Mouse (Mus musculus) limb, embryonic 13.5 days (tissue): ENCODE measurements at regions not wholly inside any gene's neighbourhood (a gene's known extent, or its start where the extent isn't known, plus 50 kb on each side); places are given as distances from the start of the nearest gene placed in this dataset.

ENCODE experiments used
- ATAC-seq: fragments of 200-750 bp; cut with Nextera tagmentation; 2 replicates; pipeline ENCODE4 v1.8.0; 2017; ENCODE audit warnings: low read depth, moderate number of reproducible peaks, moderate TSS enrichment; ENCODE audit not compliant: low FRiP score
- H3K27ac ChIP-seq: fragments of 300-500 bp; sonication (generic); 2 replicates; pipeline ENCODE4 v1.5.1; 2015; ENCODE audit warnings: inconsistent platforms, mild to moderate bottlenecking, moderate library complexity
- H3K27me3 ChIP-seq: fragments of 300-500 bp; sonication (generic); 2 replicates; pipeline ENCODE4 v1.6.1; 2015; ENCODE audit warnings: mild to moderate bottlenecking, inconsistent platforms
- H3K36me3 ChIP-seq: fragments of 300-500 bp; sonication (generic); 2 replicates; pipeline ENCODE4 v1.6.1; 2015; ENCODE audit warnings: inconsistent platforms, mild to moderate bottlenecking, moderate library complexity
- H3K4me1 ChIP-seq: fragments of 300-500 bp; sonication (generic); 2 replicates; pipeline ENCODE4 v1.6.1; 2015; ENCODE audit warnings: inconsistent platforms
- H3K4me2 ChIP-seq: fragments of 300-500 bp; sonication (generic); replicated peaks from 2 replicates; pipeline ENCODE4 v1.6.1; 2015; ENCODE audit warnings: inconsistent platforms, mild to moderate bottlenecking, moderate library complexity
- H3K4me3 ChIP-seq: fragments of 300-500 bp; sonication (generic); 2 replicates; pipeline ENCODE4 v1.5.1; 2015; ENCODE audit warnings: moderate library complexity, mild to moderate bottlenecking, inconsistent platforms
- H3K9ac ChIP-seq: fragments of 300-500 bp; sonication (generic); 2 replicates; pipeline ENCODE4 v1.6.1; 2015; ENCODE audit warnings: mild to moderate bottlenecking, inconsistent platforms
- H3K9me3 ChIP-seq: fragments of 300-500 bp; sonication (generic); 2 replicates; pipeline ENCODE4 v1.6.1; 2016; ENCODE audit warnings: inconsistent platforms
- WGBS: fragments of 180-500 bp; shearing (Covaris S2); methylation state at CpG from one replicate; pipeline ENCODE4 v1.1.7; 2015; 5-methylcytosine and 5-hydroxymethylcytosine counted together

DNA sequence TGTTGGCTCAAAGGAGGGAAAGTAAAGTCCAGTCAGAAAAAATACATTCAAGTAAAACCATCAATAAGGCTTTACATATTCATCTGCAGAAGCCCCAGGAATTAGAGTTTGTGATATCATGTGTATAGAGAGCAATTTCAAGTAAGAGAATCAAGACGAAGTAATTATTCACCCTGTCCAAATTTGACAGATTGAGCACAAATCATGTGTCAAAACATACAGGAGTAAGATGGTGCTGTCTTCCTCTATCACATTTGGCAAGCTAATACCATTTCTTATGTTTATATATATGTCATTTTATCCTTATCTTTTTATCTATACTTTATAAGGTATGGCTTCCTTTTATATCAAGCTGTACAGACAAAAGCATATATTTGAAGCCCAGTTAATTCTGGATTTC, 825.2 kb downstream of the Galc start:
- no peaks in the 10 kb centered on the region for H3K9me3 ChIP-seq
- H3K4me1 ChIP-seq: no peaks in the 10 kb centered on the region
- WGBS: 74% methylated on average over 1 of the region's 1 CpGs
- H3K9ac ChIP-seq: no peak overlapping the region
- ATAC-seq: no peak
- H3K27ac ChIP-seq: no peak overlapping the region
- no peaks in the 10 kb centered on the region for H3K36me3 ChIP-seq
- no peak overlapping the region for H3K4me3 ChIP-seq
- H3K27me3 ChIP-seq: no peaks in the 10 kb centered on the region
- no peak overlapping the region for H3K4me2 ChIP-seq

DNA sequence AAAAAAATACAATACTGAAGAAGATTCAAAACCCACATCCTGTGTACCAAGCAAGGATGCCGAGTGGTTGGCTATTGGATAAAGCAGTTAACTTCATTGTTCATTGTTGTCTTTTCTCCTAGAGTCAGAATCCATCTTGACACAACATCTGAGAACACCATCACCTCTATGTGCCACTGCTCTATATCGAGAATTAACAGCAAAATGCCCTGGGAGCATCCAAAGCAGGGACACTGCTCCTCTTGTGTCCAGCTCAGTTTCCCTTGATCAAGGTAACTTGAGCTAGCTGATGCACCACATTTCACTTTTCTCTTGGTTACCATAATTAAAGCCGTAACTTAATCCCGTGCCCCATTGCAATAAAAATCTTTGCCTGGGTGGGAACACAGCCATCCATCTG, 826.6 kb downstream of the Galc start:
- H3K4me3 ChIP-seq: no peak overlapping the region
- H3K36me3 ChIP-seq: no peaks in the 10 kb centered on the region
- no peaks in the 10 kb centered on the region for H3K4me1 ChIP-seq
- no peaks in the 10 kb centered on the region for H3K9me3 ChIP-seq
- no peaks in the 10 kb centered on the region for H3K27me3 ChIP-seq
- no peak for ATAC-seq
- H3K9ac ChIP-seq: no peak overlapping the region
- no peak overlapping the region for H3K4me2 ChIP-seq
- H3K27ac ChIP-seq: no peak overlapping the region
- WGBS: 71% methylated on average over 4 of the region's 4 CpGs

DNA sequence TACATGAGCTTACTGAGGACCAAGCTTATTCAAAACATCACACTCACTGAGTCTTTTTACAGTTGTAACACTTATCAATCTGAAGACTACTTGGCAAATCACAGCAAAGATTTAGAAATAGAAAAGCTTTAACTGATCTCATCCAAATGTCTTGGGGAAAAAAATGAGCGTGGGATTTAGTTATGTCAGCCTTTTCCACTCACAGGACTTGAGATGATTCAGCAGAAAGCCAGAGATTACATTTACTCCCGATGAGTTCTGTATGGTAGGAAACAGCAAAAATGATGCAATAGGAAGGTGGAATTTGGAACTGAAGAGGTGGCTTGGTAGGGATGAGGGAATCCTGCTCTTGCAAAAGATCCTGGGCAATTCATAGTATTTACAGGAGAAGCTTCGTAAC, 831.0 kb downstream of the Galc start:
- H3K9ac ChIP-seq: no peak overlapping the region
- no peaks in the 10 kb centered on the region for H3K4me1 ChIP-seq
- 94% methylated on average over 3 of the region's 3 CpGs for WGBS
- no peak for ATAC-seq
- no peaks in the 10 kb centered on the region for H3K27me3 ChIP-seq
- H3K27ac ChIP-seq: no peak overlapping the region
- H3K4me2 ChIP-seq: no peak overlapping the region
- no peak overlapping the region for H3K4me3 ChIP-seq
- no peaks in the 10 kb centered on the region for H3K9me3 ChIP-seq
- H3K36me3 ChIP-seq: no peaks in the 10 kb centered on the region

DNA sequence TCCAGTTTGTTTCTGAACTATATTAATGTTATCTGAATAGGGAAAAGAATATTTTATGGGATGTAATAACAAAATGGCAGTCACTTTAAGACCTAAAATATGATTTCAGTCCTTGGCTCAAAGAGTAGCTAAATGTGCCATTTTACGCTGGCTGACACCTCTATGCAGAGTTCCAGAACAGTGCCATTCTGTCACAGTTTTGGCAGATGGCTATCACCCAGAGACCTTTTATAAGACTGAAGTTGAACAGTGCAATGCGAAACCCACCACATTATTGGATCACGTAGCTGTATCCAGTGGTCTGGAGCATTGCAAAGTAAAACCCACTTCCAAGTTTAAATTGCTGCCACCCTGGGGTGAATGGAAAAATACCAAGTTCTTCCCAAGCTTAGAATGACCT, 834.5 kb downstream of the Galc start:
- H3K27me3 ChIP-seq: no peaks in the 10 kb centered on the region
- ATAC-seq: no peak
- no peak overlapping the region for H3K27ac ChIP-seq
- H3K4me2 ChIP-seq: no peak overlapping the region
- H3K36me3 ChIP-seq: no peaks in the 10 kb centered on the region
- no peaks in the 10 kb centered on the region for H3K9me3 ChIP-seq
- no peak overlapping the region for H3K4me3 ChIP-seq
- H3K4me1 ChIP-seq: no peaks in the 10 kb centered on the region
- WGBS: 73% methylated on average over 3 of the region's 3 CpGs
- H3K9ac ChIP-seq: no peak overlapping the region

DNA sequence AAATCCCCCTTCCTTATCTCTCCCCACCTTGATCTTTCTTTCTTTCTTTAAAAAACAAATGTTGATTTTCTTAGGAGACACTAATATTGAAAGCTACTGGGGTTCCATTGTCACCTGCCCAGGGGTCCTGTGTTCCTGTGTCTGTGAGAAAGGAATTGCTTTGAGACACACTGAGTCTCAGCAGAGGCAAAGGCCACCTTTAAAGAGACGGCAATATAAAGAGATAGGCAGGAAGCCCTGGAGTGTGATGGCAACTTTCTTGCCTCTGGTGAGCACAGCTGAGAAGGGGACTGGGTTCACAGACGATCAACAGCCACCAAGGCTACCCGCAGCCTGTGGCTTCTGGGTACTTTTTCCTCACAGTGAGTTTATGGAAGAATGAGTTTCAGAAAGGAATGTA, 855.8 kb downstream of the Galc start:
- WGBS: 12% methylated on average over 3 of the region's 3 CpGs
- Histone ChIP-seq H3K27me3 (no peaks in the 10 kb centered on the region), H3K4me2 (no peak overlapping the region), H3K4me3 (no peak overlapping the region), H3K4me1 (no peaks in the 10 kb centered on the region), H3K27ac (no peak overlapping the region), H3K9ac (no peak overlapping the region), H3K9me3 (no peaks in the 10 kb centered on the region), H3K36me3 (no peaks in the 10 kb centered on the region)
- ATAC-seq: no peak

DNA sequence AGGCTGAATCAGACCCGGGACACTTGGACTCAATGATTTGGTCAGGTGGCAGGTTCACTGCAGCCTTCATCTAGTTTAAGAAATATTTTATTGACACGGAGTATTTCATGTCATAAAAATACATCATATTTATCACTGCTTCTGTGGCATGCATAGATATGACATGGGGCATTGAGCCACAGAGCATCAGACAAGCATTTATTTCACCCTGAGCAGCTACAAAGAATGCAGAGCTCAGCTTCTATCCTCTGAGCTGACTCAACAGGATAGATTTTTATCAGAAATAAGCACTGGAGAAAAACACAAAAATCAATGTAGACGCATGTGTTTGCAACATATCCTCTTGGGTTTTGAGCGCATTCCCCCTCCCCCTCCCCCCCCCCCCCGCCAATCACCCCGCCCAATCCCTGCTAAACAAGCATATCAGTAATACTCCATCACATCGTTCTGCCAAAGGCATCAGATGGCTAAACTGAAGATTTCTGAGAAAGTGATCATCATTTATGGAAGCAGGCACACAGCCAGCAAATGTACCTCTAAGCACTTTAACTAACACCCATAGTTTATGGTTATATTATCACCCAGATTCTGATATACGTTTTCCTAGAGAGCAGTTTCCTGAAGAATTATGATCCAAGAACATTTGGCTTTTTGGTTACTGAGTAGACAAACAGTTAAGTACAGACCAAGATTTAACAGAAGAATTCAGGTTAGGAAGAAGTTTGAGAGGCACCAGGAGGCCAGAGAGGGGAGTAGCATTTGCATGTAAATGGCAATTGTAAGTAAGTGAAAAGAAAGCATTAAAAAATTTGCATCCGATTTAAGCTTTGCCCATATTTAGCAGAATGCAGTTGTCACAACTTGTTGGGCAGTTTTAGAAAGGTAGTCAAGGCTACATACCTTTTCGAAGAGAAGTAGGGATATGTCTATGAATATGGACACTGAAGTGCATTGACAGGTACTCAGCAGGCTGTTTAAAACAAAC, 856.6 kb downstream of the Galc start:
- H3K9me3 ChIP-seq: no peaks in the 10 kb centered on the region
- WGBS: 22% methylated on average over 10 of the region's 10 CpGs
- no peak for ATAC-seq
- H3K27ac ChIP-seq: no peak overlapping the region
- H3K4me2 ChIP-seq: no peak overlapping the region
- no peaks in the 10 kb centered on the region for H3K36me3 ChIP-seq
- no peaks in the 10 kb centered on the region for H3K27me3 ChIP-seq
- H3K9ac ChIP-seq: no peak overlapping the region
- no peak overlapping the region for H3K4me3 ChIP-seq
- no peaks in the 10 kb centered on the region for H3K4me1 ChIP-seq

DNA sequence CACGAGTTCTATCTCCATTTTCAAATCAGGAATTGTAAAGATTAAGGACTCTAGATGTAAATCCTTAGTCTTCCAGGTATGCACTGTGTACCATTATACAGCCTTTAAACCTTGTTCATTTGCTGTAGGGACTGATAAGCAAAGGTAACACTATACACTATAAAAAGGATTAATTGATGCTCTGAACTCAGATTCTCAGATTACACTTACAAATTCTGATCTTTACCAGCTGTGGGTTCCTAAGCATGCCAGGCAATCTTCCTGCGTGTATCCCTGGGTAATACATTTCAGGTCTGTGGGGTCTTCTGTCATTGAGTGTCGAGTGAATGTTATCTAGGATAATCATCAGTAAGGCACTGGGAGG, 860.7 kb downstream of the Galc start:
- 42% methylated on average over 3 of the region's 3 CpGs for WGBS
- no peak for ATAC-seq
- no peaks in the 10 kb centered on the region for H3K4me1 ChIP-seq

DNA sequence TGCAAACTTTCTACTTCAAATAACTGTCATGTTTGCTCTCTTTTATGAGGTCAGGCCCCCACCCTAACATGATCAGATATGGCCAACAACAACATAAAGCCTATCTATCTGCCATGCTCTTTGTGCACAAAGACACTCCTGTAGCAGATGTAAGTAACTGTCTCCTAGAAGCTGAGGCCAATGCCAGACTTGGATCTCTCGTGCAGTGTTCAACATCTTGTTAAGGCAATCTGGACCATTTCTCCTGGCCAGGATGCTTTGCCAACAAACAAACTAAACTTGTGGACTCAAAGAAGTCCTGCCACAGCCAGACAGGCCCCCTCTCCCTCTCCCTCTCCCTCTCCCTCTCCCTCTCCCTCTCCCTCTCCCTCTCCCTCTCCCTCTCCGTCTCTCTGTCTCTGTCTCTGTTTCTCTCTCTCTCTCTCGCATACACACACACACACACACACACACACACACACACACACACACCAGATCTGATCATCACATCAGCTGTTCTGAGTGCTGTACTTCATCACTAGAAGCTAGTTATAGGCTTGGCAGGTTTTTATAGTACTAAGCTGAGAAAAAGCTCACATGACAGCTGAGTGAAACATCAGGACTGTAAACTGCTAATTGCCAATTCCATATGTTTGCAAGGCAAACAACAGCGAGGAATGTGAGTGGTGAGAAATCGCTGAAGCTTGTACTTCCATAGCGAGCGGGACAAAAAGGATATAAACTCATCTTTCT, 861.2 kb downstream of the Galc start:
- H3K4me1 ChIP-seq: no peaks in the 10 kb centered on the region
- H3K36me3 ChIP-seq: no peaks in the 10 kb centered on the region
- no peak overlapping the region for H3K4me3 ChIP-seq
- 61% methylated on average over 5 of the region's 7 CpGs for WGBS
- no peak overlapping the region for H3K4me2 ChIP-seq
- ATAC-seq: no peak
- no peak overlapping the region for H3K9ac ChIP-seq
- H3K27me3 ChIP-seq: no peaks in the 10 kb centered on the region
- H3K9me3 ChIP-seq: no peaks in the 10 kb centered on the region
- no peak overlapping the region for H3K27ac ChIP-seq

More for the DNA sequence above, 860.7 kb downstream of the Galc start:
- H3K36me3 ChIP-seq: no peaks in the 10 kb centered on the region
- no peak overlapping the region for H3K4me3 ChIP-seq
- H3K4me2 ChIP-seq: no peak overlapping the region
- H3K27me3 ChIP-seq: no peaks in the 10 kb centered on the region
- H3K27ac ChIP-seq: no peak overlapping the region
- no peaks in the 10 kb centered on the region for H3K9me3 ChIP-seq
- H3K9ac ChIP-seq: no peak overlapping the region

DNA sequence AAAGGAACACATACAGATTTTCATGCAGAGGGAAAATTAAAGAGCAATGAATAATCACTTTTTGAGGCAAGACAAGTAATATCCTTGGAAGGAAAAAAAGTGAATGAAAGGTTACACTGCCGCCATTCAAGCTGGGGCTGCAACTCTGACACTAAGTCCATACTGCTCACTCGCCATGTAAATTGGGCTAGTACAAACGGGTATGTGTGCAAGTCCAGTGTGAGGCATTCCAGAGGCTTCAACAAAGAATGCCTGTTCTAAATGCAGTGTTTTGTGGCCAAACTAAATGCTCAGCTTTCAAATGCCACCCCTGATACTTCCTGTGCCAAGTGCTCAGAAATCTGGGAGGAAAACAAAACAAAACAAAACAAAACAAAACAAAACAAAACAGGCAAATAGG, 897.5 kb downstream of the Galc start:
- Histone ChIP-seq H3K36me3 (no peaks in the 10 kb centered on the region), H3K27me3 (no peaks in the 10 kb centered on the region), H3K9ac (no peak overlapping the region), H3K4me1 (no peaks in the 10 kb centered on the region), H3K4me3 (no peak overlapping the region), H3K9me3 (no peaks in the 10 kb centered on the region), H3K4me2 (no peak overlapping the region), H3K27ac (no peak overlapping the region)
- no peak for ATAC-seq
- WGBS: 70% methylated on average over 3 of the region's 3 CpGs

DNA sequence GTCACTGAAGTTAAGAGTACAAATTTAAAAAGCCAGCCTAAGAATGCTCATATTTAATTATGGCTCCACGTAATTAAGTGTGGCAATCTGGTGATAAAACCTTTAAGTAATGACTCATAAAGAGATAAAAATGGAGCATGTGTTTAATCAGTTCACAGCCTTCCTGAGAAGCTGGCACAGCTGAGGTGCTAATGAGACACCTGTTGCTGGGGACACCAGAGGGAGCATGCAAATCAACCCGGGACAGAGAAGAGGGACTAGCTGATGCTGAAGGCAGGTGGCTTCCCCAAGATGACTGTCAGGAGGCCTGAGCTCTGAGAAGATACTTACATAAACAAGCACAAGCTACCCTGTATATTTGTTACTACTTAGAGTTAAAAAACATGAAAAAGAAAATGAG, 898.6 kb downstream of the Galc start:
- Histone ChIP-seq H3K27ac (no peak overlapping the region), H3K9ac (no peak overlapping the region), H3K27me3 (no peaks in the 10 kb centered on the region), H3K4me2 (no peak overlapping the region), H3K4me1 (no peaks in the 10 kb centered on the region), H3K9me3 (no peaks in the 10 kb centered on the region), H3K4me3 (no peak overlapping the region), H3K36me3 (no peaks in the 10 kb centered on the region)
- no peak for ATAC-seq
- 17% methylated on average over 2 of the region's 2 CpGs for WGBS

DNA sequence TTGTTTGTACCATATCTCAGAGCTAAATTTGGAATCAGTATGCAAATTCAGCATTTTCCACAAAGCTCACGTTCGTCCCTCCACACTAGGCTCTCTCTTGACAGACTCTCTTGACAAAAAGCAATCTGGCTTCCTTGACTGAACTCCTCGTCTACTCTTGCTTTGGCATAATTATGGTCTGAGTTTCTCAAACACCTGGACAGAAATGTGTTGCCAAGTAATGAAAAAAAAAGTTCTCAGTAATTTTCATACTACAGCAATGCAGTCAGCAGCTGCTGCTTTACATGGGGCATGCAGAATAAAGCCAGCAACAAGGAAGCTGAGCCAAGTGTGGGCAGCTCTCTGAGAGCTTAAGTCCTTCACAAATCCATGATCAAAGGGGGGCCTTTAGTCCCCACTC, 932.7 kb downstream of the Galc start:
- 57% methylated on average over 3 of the region's 3 CpGs for WGBS
- no peaks in the 10 kb centered on the region for H3K4me1 ChIP-seq
- H3K9ac ChIP-seq: no peak overlapping the region
- ATAC-seq: no peak
- no peaks in the 10 kb centered on the region for H3K27me3 ChIP-seq
- no peaks in the 10 kb centered on the region for H3K9me3 ChIP-seq
- H3K36me3 ChIP-seq: no peaks in the 10 kb centered on the region
- H3K4me3 ChIP-seq: no peak overlapping the region
- no peak overlapping the region for H3K4me2 ChIP-seq
- no peak overlapping the region for H3K27ac ChIP-seq

DNA sequence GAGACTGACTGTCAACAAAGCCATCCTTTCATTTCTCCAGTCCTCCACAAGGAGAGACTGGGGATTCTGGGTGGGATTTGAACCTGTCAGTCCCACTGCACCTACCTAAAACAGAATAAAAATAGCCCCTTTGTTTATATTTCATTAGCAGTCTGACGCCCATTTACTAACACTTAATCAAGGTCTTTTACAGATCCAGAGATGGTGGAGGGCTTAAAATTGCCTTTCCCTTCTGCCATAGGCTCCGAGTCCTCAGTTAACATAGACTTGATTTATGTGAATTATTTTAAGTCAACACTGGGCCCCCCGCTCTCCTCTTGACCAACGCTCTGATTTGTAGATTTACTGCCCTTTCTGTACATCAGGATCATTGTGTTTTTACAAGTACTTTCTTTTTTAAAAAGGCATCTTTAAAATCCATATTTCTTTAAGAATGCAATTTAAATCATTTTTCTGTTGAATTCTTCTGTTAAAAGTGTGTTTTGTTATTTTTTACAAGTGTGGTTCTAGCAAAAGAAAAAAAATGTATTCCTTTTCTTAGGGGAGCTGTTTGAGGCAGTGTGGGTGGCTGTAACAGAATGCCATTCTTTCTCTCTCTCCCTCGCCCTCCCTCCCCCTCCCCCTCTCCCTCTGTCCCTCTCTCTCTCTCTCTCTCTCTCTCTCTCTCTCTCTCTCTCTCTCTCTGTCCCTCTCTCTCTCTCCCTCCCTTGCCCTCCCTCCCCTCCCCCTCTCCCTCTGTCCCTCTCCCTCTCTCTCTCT, 946.8 kb downstream of the Galc start:
- Histone ChIP-seq H3K27ac (no peak overlapping the region), H3K9me3 (no peaks in the 10 kb centered on the region), H3K9ac (no peak overlapping the region), H3K4me2 (no peak overlapping the region), H3K27me3 (no peaks in the 10 kb centered on the region), H3K36me3 (no peaks in the 10 kb centered on the region), H3K4me3 (no peak overlapping the region), H3K4me1 (no peaks in the 10 kb centered on the region)
- 29% methylated on average over 5 of the region's 5 CpGs for WGBS
- peak; percentile 24; the same call in 1 of the 2 replicates for ATAC-seq
